Mouse (Mus musculus) v-Abl transformed pro-B cells (cell line): ENCODE data around the gene Gatad2b.

Experiments
- in situ Hi-C, 2 experiments: fragments of 400-800 bp; cut with MboI; formaldehyde crosslinking; loops; one replicate each; pipeline ENCODE4 v1.15.1; 2025; ENCODE audit not compliant: unreplicated experiment in 2 of 2

The Gatad2b gene

GRCm38 (mm10) chr3:90375562-90376246 lies 82.7 kb downstream of the Gatad2b start:
- in situ Hi-C loops = loop anchor here in 1 of 2 experiments (10.0 kb wide), 1 partner anchor 91 kb away; no protein-coding TSS in a partner anchor

DNA sequence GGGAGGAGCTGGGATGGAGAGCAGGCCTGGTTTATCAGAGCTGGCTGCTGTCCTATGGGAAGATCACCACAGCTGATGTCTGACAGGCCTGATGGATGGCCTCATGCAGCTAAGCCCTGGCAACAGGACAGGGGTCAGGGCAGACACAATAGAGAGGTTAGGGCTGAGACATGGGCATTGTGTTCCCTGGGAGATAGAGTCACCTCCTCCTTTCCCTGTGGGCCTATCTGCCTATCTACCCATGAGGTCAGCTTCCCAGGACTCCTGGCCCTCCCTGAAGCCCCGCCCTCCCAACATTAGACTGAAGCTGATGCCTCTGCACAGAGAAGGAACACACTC lies 83.2 kb downstream of the Gatad2b start:
- in situ Hi-C loops = loop anchor here in 1 of 2 experiments (10.0 kb wide), 1 partner anchor 91 kb away; no protein-coding TSS in a partner anchor

GRCm38 (mm10) chr3:90378496-90378895 lies 85.5 kb downstream of the Gatad2b start:
- in situ Hi-C loops = loop anchor here in 1 of 2 experiments (10.0 kb wide), 1 partner anchor 94 kb away; no protein-coding TSS in a partner anchor

GRCm38 (mm10) chr3:90381727-90382126 lies 88.7 kb downstream of the Gatad2b start:
- in situ Hi-C loops = no loop called here

DNA sequence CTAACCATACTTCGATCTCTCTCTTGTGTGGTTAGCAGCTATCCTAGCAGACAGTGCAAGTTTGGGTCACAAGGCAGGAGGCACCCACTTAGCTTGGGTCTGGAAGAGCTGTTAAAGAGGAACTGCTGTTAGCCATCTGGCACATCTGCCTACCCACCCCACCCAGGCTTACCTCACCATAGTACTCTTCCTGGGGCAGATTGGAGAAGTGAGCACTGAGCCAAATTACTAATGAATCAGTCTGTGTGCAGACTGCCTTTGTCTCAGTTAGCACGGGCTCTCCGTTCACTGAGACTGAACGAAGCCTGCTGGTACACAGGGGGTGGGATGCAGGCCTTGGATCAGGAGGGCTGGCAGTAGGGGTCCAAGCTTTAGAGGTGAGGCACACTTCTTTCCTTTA lies 90.7 kb downstream of the Gatad2b start:
- in situ Hi-C loops = no loop called here

DNA sequence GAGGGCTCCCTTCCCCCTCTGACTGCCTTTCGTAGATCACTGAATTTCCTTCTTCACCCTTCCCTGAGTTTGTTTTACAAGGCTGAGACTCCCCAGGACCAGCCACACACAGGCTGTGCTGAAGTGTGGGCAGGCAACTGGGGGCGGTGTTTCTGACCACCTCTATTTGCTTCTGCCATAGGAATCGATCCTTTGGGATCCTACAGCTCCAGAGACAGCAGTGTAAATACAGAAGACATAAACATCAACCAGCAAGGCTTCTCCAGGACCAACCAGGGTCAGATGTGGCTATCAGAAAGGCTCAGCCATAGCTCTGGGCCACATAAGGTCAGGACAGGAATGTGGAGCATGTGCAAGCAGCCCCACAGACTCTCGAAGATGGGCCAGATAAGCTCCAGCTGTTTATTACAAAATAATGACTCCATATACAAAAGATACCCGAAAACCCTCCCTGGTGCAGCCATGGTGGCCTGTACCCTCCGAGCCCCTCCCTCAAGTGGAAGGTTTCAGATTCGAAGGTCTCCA lies 91.9 kb downstream of the Gatad2b start:
- in situ Hi-C loops = no loop called here

DNA sequence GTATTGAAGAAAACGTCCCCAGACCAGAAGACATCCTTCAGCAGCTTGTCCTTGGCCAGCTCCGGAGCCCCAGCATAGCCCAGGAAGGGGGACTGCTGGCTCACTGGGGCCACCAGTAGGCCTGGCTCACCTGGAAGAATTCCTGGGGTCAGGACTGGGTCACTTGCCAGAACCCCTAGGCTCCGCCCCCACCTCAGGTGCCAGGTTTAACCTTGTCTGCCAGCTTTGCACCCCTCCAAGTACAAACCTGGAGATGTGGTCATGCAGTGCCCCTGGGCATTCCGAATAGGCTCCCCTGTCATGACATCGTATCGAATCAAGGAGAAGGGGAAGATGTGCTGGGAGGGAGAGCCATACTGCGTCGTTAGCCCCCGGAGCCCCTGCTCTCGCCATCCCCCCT lies 93.8 kb downstream of the Gatad2b start:
- in situ Hi-C loops = no loop called here

GRCm38 (mm10) chr3:90387483-90387882 lies 94.5 kb downstream of the Gatad2b start:
- in situ Hi-C loops = no loop called here

GRCm38 (mm10) chr3:90388192-90388591 lies 95.2 kb downstream of the Gatad2b start:
- in situ Hi-C loops = no loop called here

- in situ Hi-C loops = no loop called here
Measured at GRCm38 (mm10) chr3:90388726-90389510, 95.9 kb downstream of the Gatad2b start.

DNA sequence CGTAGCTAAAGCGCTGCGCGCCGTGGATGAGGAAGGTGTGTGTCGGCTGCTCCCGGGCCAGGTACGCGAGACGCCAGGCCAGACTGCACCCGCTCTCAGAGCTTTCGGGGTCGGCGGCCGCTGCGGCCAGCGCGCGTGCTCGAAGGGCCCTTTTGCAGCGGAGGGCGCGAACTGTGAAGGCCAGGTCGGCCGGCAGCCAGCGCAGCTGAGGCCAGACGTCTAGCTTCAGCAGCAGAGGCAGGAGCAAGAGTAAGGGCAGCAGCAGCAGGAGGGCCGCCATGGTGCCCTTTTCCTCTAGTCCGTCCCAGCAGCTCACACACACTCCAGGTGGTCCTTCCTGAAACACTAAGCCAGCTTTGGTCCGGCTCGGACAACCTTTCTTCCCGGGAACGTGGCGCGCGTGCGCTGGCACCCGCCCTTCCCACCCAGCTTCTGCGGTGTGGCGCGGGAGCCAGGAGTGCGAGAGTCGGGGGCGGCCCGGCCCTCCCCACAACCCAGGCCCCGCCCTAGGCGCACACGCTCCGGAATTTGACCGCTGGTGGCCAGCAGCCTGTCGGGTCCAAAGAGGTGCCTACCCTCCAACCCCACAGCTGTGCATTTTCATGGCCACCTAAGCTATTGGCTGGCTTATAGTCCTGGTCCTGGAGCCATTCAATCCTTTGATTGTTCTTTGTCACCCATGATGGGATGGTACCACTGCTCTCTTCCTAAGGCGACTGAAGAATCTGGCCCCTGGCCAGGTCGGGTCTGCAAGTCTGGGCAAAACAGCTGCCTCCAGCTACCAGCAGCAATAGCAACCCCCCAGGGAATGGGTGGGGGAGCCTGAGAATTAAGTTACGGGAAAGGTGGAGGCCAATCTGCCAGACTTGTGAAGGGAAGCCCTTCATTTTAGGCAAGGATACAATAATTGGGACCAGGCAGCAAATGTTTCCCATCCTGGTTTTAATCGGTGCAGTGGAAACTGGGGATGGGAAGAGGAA lies 96.8 kb downstream of the Gatad2b start, which contains the start of gene Slc27a3:
Gene Slc27a3, minus strand, starts transcription at position 428 of the 980 bp plus-strand sequence.
- in situ Hi-C loops = no loop called here

- in situ Hi-C loops = no loop called here
Measured at GRCm38 (mm10) chr3:90391004-90391403, 98.0 kb downstream of the Gatad2b start.

- in situ Hi-C loops = no loop called here
Measured at GRCm38 (mm10) chr3:90391941-90392340, 99.0 kb downstream of the Gatad2b start.

- in situ Hi-C loops = no loop called here
Measured at GRCm38 (mm10) chr3:90392661-90393060, 99.7 kb downstream of the Gatad2b start.

- in situ Hi-C loops = no loop called here
Measured at GRCm38 (mm10) chr3:90395629-90396028, 102.7 kb downstream of the Gatad2b start.

- in situ Hi-C loops = no loop called here
Measured at GRCm38 (mm10) chr3:90400993-90401392, 108.0 kb downstream of the Gatad2b start.

GRCm38 (mm10) chr3:90404121-90404520 lies 111.1 kb downstream of the Gatad2b start:
- in situ Hi-C loops = no loop called here

- in situ Hi-C loops = no loop called here
Measured at GRCm38 (mm10) chr3:90404609-90405008, 111.6 kb downstream of the Gatad2b start.

- in situ Hi-C loops = no loop called here
Measured at GRCm38 (mm10) chr3:90406414-90406813, 113.4 kb downstream of the Gatad2b start.

DNA sequence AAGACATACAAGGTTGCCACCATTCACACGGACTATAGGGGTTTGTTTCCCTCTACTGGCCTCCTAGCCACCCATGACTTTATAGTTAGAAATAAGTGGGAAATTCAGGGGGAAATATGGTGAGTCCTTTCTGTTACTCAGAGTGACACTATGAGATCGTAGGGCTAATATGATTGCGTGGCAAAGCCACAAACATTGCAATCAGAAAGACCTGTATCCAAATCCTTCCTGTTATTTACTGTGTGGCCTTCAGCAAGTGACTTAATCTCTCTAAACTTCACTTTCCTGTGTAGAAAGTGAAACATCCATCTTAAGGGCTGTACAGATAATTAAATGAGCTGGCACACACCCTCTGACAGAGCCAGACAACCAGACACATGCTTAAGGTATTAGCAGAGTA lies 115.7 kb downstream of the Gatad2b start:
- in situ Hi-C loops = no loop called here
